Mouse (Mus musculus) stomach, postnatal 0 days (tissue): ENCODE measurements around the gene Zfand2a. TPM values are rescaled to one million over a fixed set of nuclear protein-coding genes. Genes with fewer than 3 reads are reported as not detected.

Experiments
- ATAC-seq: fragments of 200-750 bp; cut with Nextera tagmentation; 2 replicates; pipeline ENCODE4 v1.8.0; 2017; ENCODE audit not compliant: low FRiP score, low TSS enrichment
- DNase-seq: peaks from one replicate; pipeline ENCODE4 v3.0.0-alpha.2; 2016; ENCODE audit warnings: low spot score
- H3K27ac ChIP-seq: fragments of 300-500 bp; sonication (generic); replicated peaks from 2 replicates; pipeline ENCODE4 v1.5.1; 2014; ENCODE audit warnings: mild to moderate bottlenecking, control low read depth
- H3K27me3 ChIP-seq: fragments of 300-500 bp; sonication (generic); 2 replicates; pipeline ENCODE4 v1.6.1; 2014; ENCODE audit warnings: low read length; ENCODE audit not compliant: control insufficient read depth, insufficient read depth
- H3K36me3 ChIP-seq: fragments of 300-500 bp; sonication (generic); 2 replicates; pipeline ENCODE4 v1.6.1; 2014; ENCODE audit warnings: low read length, mixed read lengths; ENCODE audit not compliant: control insufficient read depth, insufficient read depth
- H3K4me1 ChIP-seq: fragments of 300-500 bp; sonication (generic); replicated peaks from 2 replicates; pipeline ENCODE4 v1.6.1; 2014; ENCODE audit warnings: antibody characterized with exemption; ENCODE audit not compliant: control insufficient read depth, insufficient read depth
- H3K4me2 ChIP-seq: fragments of 300-500 bp; sonication (generic); replicated peaks from 2 replicates; pipeline ENCODE4 v1.6.1; 2014; ENCODE audit warnings: low read depth, mild to moderate bottlenecking, control low read depth, moderate library complexity
- H3K4me3 ChIP-seq: fragments of 300-500 bp; sonication (generic); 2 replicates; pipeline ENCODE4 v1.5.1; 2014; ENCODE audit warnings: low read depth, low read length, control low read depth
- H3K9ac ChIP-seq: fragments of 300-500 bp; sonication (generic); 2 replicates; pipeline ENCODE4 v1.6.1; 2014; ENCODE audit warnings: mild to moderate bottlenecking, low read length, control low read depth, mixed read lengths
- H3K9me3 ChIP-seq: fragments of 300-500 bp; sonication (generic); 2 replicates; pipeline ENCODE4 v1.6.1; 2016; ENCODE audit warnings: low read length; ENCODE audit not compliant: control insufficient read depth
- CTCF ChIP-seq: IDR thresholded peaks from 2 replicates; pipeline ENCODE4 v1.5.1; 2016; ENCODE audit warnings: antibody characterized with exemption, low read depth, mild to moderate bottlenecking, moderate library complexity
- EP300 ChIP-seq: optimal IDR thresholded peaks from 2 replicates; pipeline ENCODE3; 2016; ENCODE audit warnings: antibody characterized with exemption
- WGBS: fragments of 180-500 bp; shearing (Covaris S2); extraction: QIAGEN DNeasy Blood & Tissue Kit; methylation state at CpG from one replicate; pipeline ENCODE4 v1.1.7; 2014; 5-methylcytosine and 5-hydroxymethylcytosine counted together
- polyA plus RNA-seq: library from polyadenylated mRNA; unstranded; fragments of >200 nt; fragmentation: Nextera tagmentation; extraction: Ambion mirVana; gene quantifications from 2 replicates; pipeline ENCODE4 v1.2.1, GENCODE M21; 2015

Gene Zfand2a
- polyA plus RNA-seq, 1 experiment from 2014 or later, result 5.3 TPM

- no peak for DNase-seq
- Histone ChIP-seq H3K27me3 (no peaks in the 10 kb centered on the region), H3K36me3 (no peaks in the 10 kb centered on the region), H3K9me3 (no peaks in the 10 kb centered on the region), H3K9ac (0 out of 2 replicates have a peak overlapping the region, but pooled peaks have one; percentile 1), H3K4me2 (no peak overlapping the region), H3K27ac (no peak overlapping the region), H3K4me1 (no peaks in the 10 kb centered on the region), H3K4me3 (no peak overlapping the region)
- 41% methylated on average over 5 of the region's 5 CpGs for WGBS
- TF ChIP-seq CTCF (no peak), EP300 (no peak)
- ATAC-seq, result no peak
Observed at GRCm38 (mm10) chr5:139449161-139449791, 35.1 kb downstream of the Zfand2a start.

GRCm38 (mm10) chr5:139448025-139448424 lies 36.3 kb downstream of the Zfand2a start:
- H3K27ac ChIP-seq, result no peak overlapping the region
- no peaks in the 10 kb centered on the region for H3K9me3 ChIP-seq
- no peaks in the 10 kb centered on the region for H3K27me3 ChIP-seq
- no peaks in the 10 kb centered on the region for H3K4me1 ChIP-seq
- H3K9ac ChIP-seq, result no peak overlapping the region
- H3K4me3 ChIP-seq, result no peak overlapping the region
- no peak for ATAC-seq
- no peak for DNase-seq
- H3K36me3 ChIP-seq, result no peaks in the 10 kb centered on the region
- 76% methylated on average over 6 of the region's 6 CpGs for WGBS
- no peak overlapping the region for H3K4me2 ChIP-seq
- TF ChIP-seq CTCF, result no peak

- peak; percentile 68 for TF ChIP-seq CTCF
- TF ChIP-seq EP300, result no peak
- H3K4me3 ChIP-seq, result no peak overlapping the region
- ATAC-seq (no peak), DNase-seq (no peak)
- no peaks in the 10 kb centered on the region for H3K27me3 ChIP-seq
- H3K4me2 ChIP-seq, result no peak overlapping the region
- H3K9me3 ChIP-seq, result no peaks in the 10 kb centered on the region
- no peaks in the 10 kb centered on the region for H3K36me3 ChIP-seq
- H3K27ac ChIP-seq, result no peak overlapping the region
- no peaks in the 10 kb centered on the region; the same call in 1 of the 2 replicates for H3K4me1 ChIP-seq
- no peak overlapping the region for H3K9ac ChIP-seq
- WGBS, result 82% methylated on average over 8 of the region's 8 CpGs
Observed at GRCm38 (mm10) chr5:139445258-139445657, 39.1 kb downstream of the Zfand2a start.

GRCm38 (mm10) chr5:139442962-139443361 lies 41.4 kb downstream of the Zfand2a start:
- WGBS, result 60% methylated on average over 4 of the region's 4 CpGs

GRCm38 (mm10) chr5:139442428-139442827 lies 41.9 kb downstream of the Zfand2a start:
- Histone ChIP-seq H3K27me3 (no peaks in the 10 kb centered on the region), H3K4me3 (no peak overlapping the region), H3K27ac (no peak overlapping the region), H3K4me2 (no peak overlapping the region), H3K9ac (no peak overlapping the region; the same call in 1 of the 2 replicates), H3K4me1 (no peaks in the 10 kb centered on the region; the same call in 1 of the 2 replicates), H3K36me3 (no peaks in the 10 kb centered on the region), H3K9me3 (no peaks in the 10 kb centered on the region)
- 54% methylated on average over 12 of the region's 12 CpGs for WGBS
- no peak for DNase-seq
- TF ChIP-seq EP300 (no peak), CTCF (no peak)
- no peak for ATAC-seq

More at GRCm38 (mm10) chr5:139442962-139443361, 41.4 kb downstream of the Zfand2a start:
- Histone ChIP-seq H3K4me3 (no peak overlapping the region), H3K27ac (no peak overlapping the region), H3K4me1 (no peaks in the 10 kb centered on the region; the same call in 1 of the 2 replicates), H3K4me2 (no peak overlapping the region), H3K27me3 (no peaks in the 10 kb centered on the region), H3K9me3 (no peaks in the 10 kb centered on the region), H3K9ac (no peak overlapping the region), H3K36me3 (no peaks in the 10 kb centered on the region)
- DNase-seq (no peak), ATAC-seq (no peak)
- no peak for TF ChIP-seq EP300
- no peak for TF ChIP-seq CTCF

GRCm38 (mm10) chr5:139441726-139442018 lies 42.7 kb downstream of the Zfand2a start:
- DNase-seq, result no peak
- Histone ChIP-seq H3K9ac (no peak overlapping the region), H3K4me3 (no peak overlapping the region), H3K9me3 (no peaks in the 10 kb centered on the region), H3K36me3 (no peaks in the 10 kb centered on the region), H3K4me1 (no peaks in the 10 kb centered on the region; the same call in 1 of the 2 replicates), H3K27me3 (no peaks in the 10 kb centered on the region), H3K27ac (no peak overlapping the region), H3K4me2 (no peak overlapping the region)
- ATAC-seq, result no peak
- TF ChIP-seq CTCF (no peak), EP300 (no peak)
- WGBS, result 98% methylated on average over 2 of the region's 2 CpGs
